Mouse (Mus musculus) central nervous system, embryonic 14 days (tissue): ENCODE measurements around the gene Grcc10. TPM values are rescaled to one million over a fixed set of nuclear protein-coding genes. Genes with fewer than 3 reads are reported as not detected.

Experiments used
- polyA plus RNA-seq: library from polyadenylated mRNA; depleted of rRNA; stranded (reverse); fragments of >200 nt; gene quantifications from 2 replicates; pipeline ENCODE4 v1.2.3, GENCODE M21; 2012; rRNA removed

The Grcc10 gene
- polyA plus RNA-seq = 499 and 546 TPM in 2 replicates

GRCm38 (mm10) chr6:124740888-124741761 is at the start of gene Grcc10:
Gene Grcc10, minus strand, starts transcription at chr6:124741374.

GRCm38 (mm10) chr6:124779222-124779983 is 38.2 kb upstream of the Grcc10 start, which contains the start of gene Lrrc23:
Gene Lrrc23, minus strand, starts transcription at chr6:124779727.

GRCm38 (mm10) chr6:124769101-124769765 is 28.1 kb upstream of the Grcc10 start, which contains the start of gene Eno2:
Gene Eno2, minus strand, starts transcription at chr6:124769673.

GRCm38 (mm10) chr6:124755831-124756595 is 14.8 kb upstream of the Grcc10 start, which contains the start of the genes Gm45234 and Atn1:
Gene Gm45234, minus strand, starts transcription at chr6:124756021.
Gene Atn1, minus strand, starts transcription at chr6:124756524.

GRCm38 (mm10) chr6:124738511-124739023 is 2.6 kb downstream of the Grcc10 start, which contains the start of gene Ptpn6:
Gene Ptpn6, minus strand, starts transcription at chr6:124738714.

GRCm38 (mm10) chr6:124711824-124712782 is 29.1 kb downstream of the Grcc10 start, which contains the start of the genes Emg1 and Phb2:
Gene Emg1, minus strand, starts transcription at chr6:124712178.
Gene Phb2, plus strand, starts transcription at chr6:124712336.

Other genes starting within 250 kb of the Grcc10 start
- gene C1rl, start 248.3 kb downstream of the Grcc10 start, polyA plus RNA-seq = 0.09 and 0.10 TPM in 2 replicates
- gene C1ra, start 229.0 kb downstream of the Grcc10 start, polyA plus RNA-seq = 0.33 and 0.93 TPM in 2 replicates
- 1.3 and 2.9 TPM in 2 replicates for gene C1s1, start 199.0 kb downstream of the Grcc10 start, polyA plus RNA-seq
- not detected in 2 replicates for gene C1rb, start 171.1 kb downstream of the Grcc10 start, polyA plus RNA-seq
- gene C1s2, start 105.3 kb downstream of the Grcc10 start, polyA plus RNA-seq = 0.34 and 0.44 TPM in 2 replicates
- gene Lpcat3, start 78.3 kb downstream of the Grcc10 start, polyA plus RNA-seq = 53.8 and 63.1 TPM in 2 replicates
- gene Emg1, start 29.2 kb downstream of the Grcc10 start, polyA plus RNA-seq = 134 and 145 TPM in 2 replicates
- gene Phb2, start 29.0 kb downstream of the Grcc10 start, polyA plus RNA-seq = 171 and 179 TPM in 2 replicates
- 5.3 and 6.1 TPM in 2 replicates for gene Ptpn6, start 2.7 kb downstream of the Grcc10 start, polyA plus RNA-seq
- not detected in 2 replicates for gene Gm45234, start 14.6 kb upstream of the Grcc10 start, polyA plus RNA-seq
- gene Atn1, start 15.2 kb upstream of the Grcc10 start, polyA plus RNA-seq = 77.8 and 103 TPM in 2 replicates
- gene Eno2, start 28.3 kb upstream of the Grcc10 start, polyA plus RNA-seq = 56.4 and 62.0 TPM in 2 replicates
- 9.0 and 9.4 TPM in 2 replicates for gene Lrrc23, start 38.4 kb upstream of the Grcc10 start, polyA plus RNA-seq
- 5.4 and 8.0 TPM in 2 replicates for gene Spsb2, start 67.3 kb upstream of the Grcc10 start, polyA plus RNA-seq
- 409 and 429 TPM in 2 replicates for gene Tpi1, start 72.9 kb upstream of the Grcc10 start, polyA plus RNA-seq
- 138 and 145 TPM in 2 replicates for gene Usp5, start 88.1 kb upstream of the Grcc10 start, polyA plus RNA-seq
- gene Cdca3, start 88.2 kb upstream of the Grcc10 start, polyA plus RNA-seq = 76.7 and 102 TPM in 2 replicates
- 2.1 and 2.5 TPM in 2 replicates for gene Gnb3, start 98.9 kb upstream of the Grcc10 start, polyA plus RNA-seq
- 143 and 182 TPM in 2 replicates for gene P3h3, start 116.4 kb upstream of the Grcc10 start, polyA plus RNA-seq
- 72.7 and 75.1 TPM in 2 replicates for gene Gpr162, start 122.6 kb upstream of the Grcc10 start, polyA plus RNA-seq
- 0.18 and 0.20 TPM in 2 replicates for gene Cd4, start 146.8 kb upstream of the Grcc10 start, polyA plus RNA-seq
- 4.0 and 4.2 TPM in 2 replicates for gene Lag3, start 170.3 kb upstream of the Grcc10 start, polyA plus RNA-seq
- gene Ptms, start 178.7 kb upstream of the Grcc10 start, polyA plus RNA-seq = 2,372 and 2,516 TPM in 2 replicates
- gene Mlf2, start 190.0 kb upstream of the Grcc10 start, polyA plus RNA-seq = 531 and 537 TPM in 2 replicates
- 135 and 153 TPM in 2 replicates for gene Cops7a, start 224.2 kb upstream of the Grcc10 start, polyA plus RNA-seq